Mouse (Mus musculus): ENCODE results near the gene Dnajb9. TPM values are rescaled to one million over a fixed set of nuclear protein-coding genes. Genes with fewer than 3 reads are reported as not detected.
A peak's percentile ranks its signal among the peaks of the same experiment; 100 is the strongest.

Dnajb9 gene
- total and polyA plus RNA-seq, 3 experiments, result 1.7 to 3.1 TPM; not detected in 1

GRCm38 (mm10) chr12:44248309-44248977 is 38.3 kb upstream of the Dnajb9 start:
- Histone ChIP-seq H3K4me1 (ENCODE audit: control insufficient read depth in 1 of 2, insufficient read depth in 2 of 2, low read length in 2 of 2) (peaks cover 0 to 2% of the 10 kb centered on the region in 2 experiments; a peak in 1 of 4 replicates), H3K27me3 (ENCODE audit: control insufficient read depth in 1 of 2, insufficient read depth in 2 of 2, low read length in 2 of 2) (no peaks in the 10 kb centered on the region), H3K4me3 (ENCODE audit: control insufficient read depth in 1 of 2, insufficient read depth in 1 of 2, low read depth in 2 of 2, low read length in 2 of 2) (no peak overlapping the region), H3K79me2 (ENCODE audit: control insufficient read depth, insufficient read depth, low read length, poor library complexity) (no peaks in the 10 kb centered on the region), H3K36me3 (ENCODE audit: control insufficient read depth in 1 of 2, insufficient read depth in 2 of 2, low read length in 2 of 2) (no peaks in the 10 kb centered on the region), H3K27ac (ENCODE audit: control insufficient read depth, low read depth, low read length) (no peak overlapping the region), H3K9me3 (replicated peaks; ENCODE audit: insufficient read depth, low read length) (no peaks in the 10 kb centered on the region), H3K9ac (ENCODE audit: control insufficient read depth, low read depth, low read length, poor library complexity, severe bottlenecking) (no peak overlapping the region)
- TF ChIP-seq USF1 (IDR thresholded peaks at IDR 0.05; ENCODE audit: low read depth, low read length) (0 out of 2 replicates have a peak, but pooled peaks have one; percentile 27), EP300 (IDR thresholded peaks at IDR 0.05; ENCODE audit: low read depth in 1 of 2, low read length in 2 of 2) (no peak), TBP (IDR thresholded peaks at IDR 0.05; ENCODE audit: low read depth, low read length) (no peak)
- DNase-seq (ENCODE audit: low read depth, low spot score), result no peak

- Histone ChIP-seq H3K27me3 (ENCODE audit: control insufficient read depth in 1 of 2, insufficient read depth in 2 of 2, low read length in 2 of 2) (no peaks in the 10 kb centered on the region; a peak in 1 of 4 replicates), H3K4me1 (ENCODE audit: control insufficient read depth in 1 of 2, insufficient read depth in 2 of 2, low read length in 2 of 2) (peaks cover 0 to 2% of the 10 kb centered on the region in 2 experiments; a peak in 1 of 4 replicates), H3K27ac (ENCODE audit: control insufficient read depth, low read depth, low read length) (no peak overlapping the region), H3K79me2 (ENCODE audit: control insufficient read depth, insufficient read depth, low read length, poor library complexity) (no peaks in the 10 kb centered on the region), H3K36me3 (ENCODE audit: control insufficient read depth in 1 of 2, insufficient read depth in 2 of 2, low read length in 2 of 2) (no peaks in the 10 kb centered on the region), H3K4me3 (ENCODE audit: control insufficient read depth in 1 of 2, insufficient read depth in 1 of 2, low read depth in 2 of 2, low read length in 2 of 2) (no peak overlapping the region), H3K9ac (ENCODE audit: control insufficient read depth, low read depth, low read length, poor library complexity, severe bottlenecking) (no peak overlapping the region), H3K9me3 (replicated peaks; ENCODE audit: insufficient read depth, low read length) (no peaks in the 10 kb centered on the region)
- TF ChIP-seq NRF1 (IDR thresholded peaks at IDR 0.05; ENCODE audit: insufficient read depth, low read depth, low read length, poor library complexity, severe bottlenecking), result no peak
- TF ChIP-seq USF1 (IDR thresholded peaks at IDR 0.05; ENCODE audit: low read depth, low read length), result no peak
- no peak for TF ChIP-seq GATA1 (IDR thresholded peaks at IDR 0.05; ENCODE audit: low read depth, low read length)
- no peak for TF ChIP-seq NELFE (IDR thresholded peaks at IDR 0.05; ENCODE audit: low read depth, low read length)
- no peak for TF ChIP-seq MAFK (IDR thresholded peaks at IDR 0.05; ENCODE audit: borderline replicate concordance, low read depth, low read length)
- TF ChIP-seq SMC3 (IDR thresholded peaks at IDR 0.05; ENCODE audit: low read depth, low read length), result no peak
- no peak for DNase-seq (ENCODE audit: low read depth, low spot score)
Measured at GRCm38 (mm10) chr12:44245739-44246138, 35.6 kb upstream of the Dnajb9 start.

GRCm38 (mm10) chr12:44242407-44242806 is 32.3 kb upstream of the Dnajb9 start:
- no peaks in the 10 kb centered on the region for H3K79me2 ChIP-seq (ENCODE audit: control insufficient read depth, insufficient read depth, low read length, poor library complexity)
- H3K36me3 ChIP-seq (ENCODE audit: control insufficient read depth in 1 of 2, insufficient read depth in 2 of 2, low read length in 2 of 2), result no peaks in the 10 kb centered on the region
- no peak overlapping the region for H3K9ac ChIP-seq (ENCODE audit: control insufficient read depth, low read depth, low read length, poor library complexity, severe bottlenecking)
- H3K27me3 ChIP-seq (ENCODE audit: control insufficient read depth in 1 of 2, insufficient read depth in 2 of 2, low read length in 2 of 2), result no peaks in the 10 kb centered on the region; a peak in 1 of 4 replicates
- peaks cover 0 to 2% of the 10 kb centered on the region in 2 experiments; a peak in 1 of 4 replicates for H3K4me1 ChIP-seq (ENCODE audit: control insufficient read depth in 1 of 2, insufficient read depth in 2 of 2, low read length in 2 of 2)
- H3K27ac ChIP-seq (ENCODE audit: control insufficient read depth, low read depth, low read length), result no peak overlapping the region
- no peak overlapping the region for H3K4me3 ChIP-seq (ENCODE audit: control insufficient read depth in 1 of 2, insufficient read depth in 1 of 2, low read depth in 2 of 2, low read length in 2 of 2)
- TF ChIP-seq CTCF (IDR thresholded peaks at IDR 0.05 in 2 of 3, conservative IDR thresholded peaks at IDR 0.05 in 1 of 3; ENCODE audit: control insufficient read depth in 1 of 3, insufficient read depth in 1 of 3, low read depth in 2 of 3, low read length in 3 of 3, poor library complexity in 1 of 3, severe bottlenecking in 1 of 3) (no peak), MAFK (IDR thresholded peaks at IDR 0.05; ENCODE audit: borderline replicate concordance, low read depth, low read length) (no peak), MAX (IDR thresholded peaks at IDR 0.05; ENCODE audit: low read length) (no peak), BHLHE40 (IDR thresholded peaks at IDR 0.05; ENCODE audit: borderline replicate concordance, low read depth, low read length) (no peak), MAZ (IDR thresholded peaks at IDR 0.05; ENCODE audit: low read depth, low read length) (no peak), NELFE (IDR thresholded peaks at IDR 0.05; ENCODE audit: low read depth, low read length) (no peak), UBTF (IDR thresholded peaks at IDR 0.05; ENCODE audit: borderline replicate concordance, insufficient read depth, low read depth, low read length) (no peak), MEF2A (IDR thresholded peaks at IDR 0.05; ENCODE audit: extremely low read depth, insufficient replicate concordance, low read depth, low read length, poor library complexity, severe bottlenecking) (no peak), JUND (IDR thresholded peaks at IDR 0.05; ENCODE audit: low read depth, low read length) (no peak), MXI1 (IDR thresholded peaks at IDR 0.05; ENCODE audit: low read depth, low read length) (no peak), EP300 (IDR thresholded peaks at IDR 0.05; ENCODE audit: low read depth in 1 of 2, low read length in 2 of 2) (no peak), TAL1 (IDR thresholded peaks at IDR 0.05; ENCODE audit: low read length) (no peak), ELF1 (IDR thresholded peaks at IDR 0.05; ENCODE audit: low read depth, low read length) (no peak)
- DNase-seq (ENCODE audit: low read depth, low spot score), result no peak
- no peaks in the 10 kb centered on the region for H3K9me3 ChIP-seq (replicated peaks; ENCODE audit: insufficient read depth, low read length)

All from MEL (cell line).